Mouse (Mus musculus): ENCODE results near the gene Slc40a1. TPM values are rescaled to one million over a fixed set of nuclear protein-coding genes. Genes with fewer than 3 reads are reported as not detected.

The Slc40a1 gene
- total and polyA plus RNA-seq, 3 experiments: 36.8 to 74.7 TPM; not detected in 1

DNA sequence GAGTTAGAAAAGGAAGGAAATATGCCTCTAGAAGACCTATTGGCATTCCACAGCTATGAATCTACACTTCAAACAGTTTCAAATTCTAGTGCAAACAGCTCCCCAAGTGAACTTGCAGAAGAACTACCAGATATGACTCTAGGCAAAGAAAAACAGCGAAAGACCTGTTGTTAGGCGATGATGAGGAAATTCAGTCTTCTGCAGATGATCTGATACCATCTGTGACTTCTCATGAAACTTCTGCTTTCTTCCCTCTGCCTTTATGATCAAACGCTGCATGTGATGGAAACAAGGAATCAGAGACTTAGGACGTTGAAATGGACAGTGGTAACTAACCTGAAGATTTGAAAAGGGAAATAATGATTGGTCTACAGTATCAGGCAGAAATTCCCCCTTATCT lies 45.0 kb upstream of the Slc40a1 start:
- TF ChIP-seq GATA1 (IDR thresholded peaks at IDR 0.05; ENCODE audit: low read depth, low read length) (peak; percentile 58; the same call in 1 of the 2 replicates), MAZ (IDR thresholded peaks at IDR 0.05; ENCODE audit: low read depth, low read length) (no peak), TCF12 (IDR thresholded peaks at IDR 0.05; ENCODE audit: low read depth, low read length) (0 out of 2 replicates have a peak, but pooled peaks have one; percentile 15), SMC3 (IDR thresholded peaks at IDR 0.05; ENCODE audit: low read depth, low read length) (no peak), ZNF384 (IDR thresholded peaks at IDR 0.05; ENCODE audit: low read depth, low read length) (no peak), EP300 (IDR thresholded peaks at IDR 0.05; ENCODE audit: low read depth in 1 of 2, low read length in 2 of 2) (peak in 1 of 2 experiments; percentile 43; a peak in 2 of 4 replicates), MAX (IDR thresholded peaks at IDR 0.05; ENCODE audit: low read length) (0 out of 2 replicates have a peak, but pooled peaks have one; percentile 9)
- H3K36me3 ChIP-seq (ENCODE audit: control insufficient read depth in 1 of 2, insufficient read depth in 2 of 2, low read length in 2 of 2): peaks cover 0 to 9% of the 10 kb centered on the region in 2 experiments; a peak in 2 of 4 replicates
- no peak overlapping the region for H3K9ac ChIP-seq (ENCODE audit: control insufficient read depth, low read depth, low read length, poor library complexity, severe bottlenecking)
- H3K9me3 ChIP-seq (replicated peaks; ENCODE audit: insufficient read depth, low read length): no peaks in the 10 kb centered on the region
- peak; percentile 73 for DNase-seq (ENCODE audit: low read depth, low spot score)
- H3K27ac ChIP-seq (ENCODE audit: control insufficient read depth, low read depth, low read length): no peak overlapping the region
- no peaks in the 10 kb centered on the region for H3K79me2 ChIP-seq (ENCODE audit: control insufficient read depth, insufficient read depth, low read length, poor library complexity)
- peaks cover 3 to 6% of the 10 kb centered on the region in 2 experiments; a peak in 3 of 4 replicates for H3K4me1 ChIP-seq (ENCODE audit: control insufficient read depth in 1 of 2, insufficient read depth in 2 of 2, low read length in 2 of 2)
- no peaks in the 10 kb centered on the region; a peak in 1 of 4 replicates for H3K27me3 ChIP-seq (ENCODE audit: control insufficient read depth in 1 of 2, insufficient read depth in 2 of 2, low read length in 2 of 2)
- no peak overlapping the region for H3K4me3 ChIP-seq (ENCODE audit: control insufficient read depth in 1 of 2, insufficient read depth in 1 of 2, low read depth in 2 of 2, low read length in 2 of 2)

GRCm38 (mm10) chr1:45948988-45949387 lies 22.7 kb upstream of the Slc40a1 start:
- Histone ChIP-seq H3K4me3 (ENCODE audit: control insufficient read depth in 1 of 2, insufficient read depth in 1 of 2, low read depth in 2 of 2, low read length in 2 of 2) (no peak overlapping the region), H3K79me2 (ENCODE audit: control insufficient read depth, insufficient read depth, low read length, poor library complexity) (no peaks in the 10 kb centered on the region), H3K27me3 (ENCODE audit: control insufficient read depth in 1 of 2, insufficient read depth in 2 of 2, low read length in 2 of 2) (no peaks in the 10 kb centered on the region), H3K4me1 (ENCODE audit: control insufficient read depth in 1 of 2, insufficient read depth in 2 of 2, low read length in 2 of 2) (no peaks in the 10 kb centered on the region), H3K9ac (ENCODE audit: control insufficient read depth, low read depth, low read length, poor library complexity, severe bottlenecking) (no peak overlapping the region), H3K27ac (ENCODE audit: control insufficient read depth, low read depth, low read length) (no peak overlapping the region), H3K9me3 (replicated peaks; ENCODE audit: insufficient read depth, low read length) (no peaks in the 10 kb centered on the region), H3K36me3 (ENCODE audit: control insufficient read depth in 1 of 2, insufficient read depth in 2 of 2, low read length in 2 of 2) (no peaks in the 10 kb centered on the region)
- TF ChIP-seq RAD21 (IDR thresholded peaks at IDR 0.05; ENCODE audit: low read depth, low read length): peak; percentile 16
- no peak for TF ChIP-seq MEF2A (IDR thresholded peaks at IDR 0.05; ENCODE audit: extremely low read depth, insufficient replicate concordance, low read depth, low read length, poor library complexity, severe bottlenecking)
- no peak for DNase-seq (ENCODE audit: low read depth, low spot score)

GRCm38 (mm10) chr1:45947843-45948242 lies 21.5 kb upstream of the Slc40a1 start:
- TF ChIP-seq TCF12 (IDR thresholded peaks at IDR 0.05; ENCODE audit: low read depth, low read length) (peak; percentile 49; the same call in 1 of the 2 replicates), ZC3H11A (IDR thresholded peaks at IDR 0.05; ENCODE audit: low read depth, low read length) (no peak), MYB (IDR thresholded peaks at IDR 0.05; ENCODE audit: low read depth, low read length) (no peak), BHLHE40 (IDR thresholded peaks at IDR 0.05; ENCODE audit: borderline replicate concordance, low read depth, low read length) (no peak), ZNF384 (IDR thresholded peaks at IDR 0.05; ENCODE audit: low read depth, low read length) (no peak), SIN3A (IDR thresholded peaks at IDR 0.05; ENCODE audit: low read length) (no peak), HCFC1 (IDR thresholded peaks at IDR 0.05; ENCODE audit: low read depth, low read length) (no peak), CHD1 (IDR thresholded peaks at IDR 0.05; ENCODE audit: low read depth, low read length) (no peak), TAL1 (IDR thresholded peaks at IDR 0.05; ENCODE audit: low read length) (peak; percentile 43; the same call in 1 of the 2 replicates), GATA1 (IDR thresholded peaks at IDR 0.05; ENCODE audit: low read depth, low read length) (peak; percentile 65), EP300 (IDR thresholded peaks at IDR 0.05; ENCODE audit: low read depth in 1 of 2, low read length in 2 of 2) (peak; percentile 64 to 76), RCOR1 (IDR thresholded peaks at IDR 0.05; ENCODE audit: low read depth, low read length) (peak; percentile 79; the same call in 1 of the 2 replicates), KAT2A (conservative IDR thresholded peaks at IDR 0.05; ENCODE audit: low read depth, low read length) (no peak), JUND (IDR thresholded peaks at IDR 0.05; ENCODE audit: low read depth, low read length) (no peak)
- DNase-seq (ENCODE audit: low read depth, low spot score): peak; percentile 74
- no peaks in the 10 kb centered on the region for H3K9me3 ChIP-seq (replicated peaks; ENCODE audit: insufficient read depth, low read length)
- no peaks in the 10 kb centered on the region for H3K79me2 ChIP-seq (ENCODE audit: control insufficient read depth, insufficient read depth, low read length, poor library complexity)
- H3K4me1 ChIP-seq (ENCODE audit: control insufficient read depth in 1 of 2, insufficient read depth in 2 of 2, low read length in 2 of 2): no peaks in the 10 kb centered on the region
- no peaks in the 10 kb centered on the region; a peak in 1 of 4 replicates for H3K27me3 ChIP-seq (ENCODE audit: control insufficient read depth in 1 of 2, insufficient read depth in 2 of 2, low read length in 2 of 2)
- H3K4me3 ChIP-seq (ENCODE audit: control insufficient read depth in 1 of 2, insufficient read depth in 1 of 2, low read depth in 2 of 2, low read length in 2 of 2): no peak overlapping the region
- H3K36me3 ChIP-seq (ENCODE audit: control insufficient read depth in 1 of 2, insufficient read depth in 2 of 2, low read length in 2 of 2): no peaks in the 10 kb centered on the region
- H3K9ac ChIP-seq (ENCODE audit: control insufficient read depth, low read depth, low read length, poor library complexity, severe bottlenecking): no peak overlapping the region
- no peak overlapping the region for H3K27ac ChIP-seq (ENCODE audit: control insufficient read depth, low read depth, low read length)

All from MEL (cell line).